Mouse (Mus musculus) ES-E14 (cell line): Measurements from ENCODE around the gene Cachd1.

Source experiments
- CHD2 ChIP-seq: IDR thresholded peaks from 2 replicates; pipeline ENCODE4 v1.6.1; 2014; ENCODE audit warnings: mild to moderate bottlenecking, low read depth, low read length, inconsistent platforms
- ZNF384 ChIP-seq: IDR thresholded peaks from 2 replicates; pipeline ENCODE4 v1.6.1; 2012; ENCODE audit warnings: low read depth, low read length, inconsistent platforms

DNA sequence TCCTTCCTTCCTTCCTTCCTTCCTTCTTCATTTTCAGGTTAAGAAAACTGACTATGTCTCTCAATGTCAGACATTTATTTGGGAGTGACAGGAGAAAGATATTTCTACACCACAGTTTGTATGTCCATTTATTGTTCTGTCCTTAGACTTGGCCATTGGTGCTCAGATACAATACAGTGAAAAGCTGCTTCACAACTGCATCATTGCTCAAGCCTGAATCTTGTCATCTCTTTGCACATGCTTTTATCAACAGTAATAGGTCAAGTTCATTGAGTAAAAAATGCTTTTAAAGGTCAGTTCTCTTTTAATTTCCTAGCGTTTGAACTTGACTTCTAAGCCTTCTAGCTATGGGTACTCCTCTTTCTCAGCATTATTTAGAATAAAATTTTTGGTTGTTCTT lies 141.0 kb downstream of the Cachd1 start:
- TF ChIP-seq CHD2 (no peak), ZNF384 (no peak)
